Mouse (Mus musculus): Measurements from ENCODE around the gene Gpm6a. TPM values are rescaled to one million over a fixed set of nuclear protein-coding genes. Genes with fewer than 3 reads are reported as not detected.

Gpm6a gene
- total and polyA plus RNA-seq, 3 experiments = not detected

GRCm38 (mm10) chr8:54956787-54957186, 2.1 kb downstream of the Gpm6a start:
- Histone ChIP-seq H3K27me3 (ENCODE audit: control insufficient read depth in 1 of 2, insufficient read depth in 2 of 2, low read length in 2 of 2) (no peaks in the 10 kb centered on the region), H3K4me3 (ENCODE audit: control insufficient read depth in 1 of 2, insufficient read depth in 1 of 2, low read depth in 2 of 2, low read length in 2 of 2) (no peak overlapping the region), H3K79me2 (ENCODE audit: control insufficient read depth, insufficient read depth, low read length, poor library complexity) (no peaks in the 10 kb centered on the region), H3K9ac (ENCODE audit: control insufficient read depth, low read depth, low read length, poor library complexity, severe bottlenecking) (no peak overlapping the region), H3K4me1 (ENCODE audit: control insufficient read depth in 1 of 2, insufficient read depth in 2 of 2, low read length in 2 of 2) (no peaks in the 10 kb centered on the region), H3K36me3 (ENCODE audit: control insufficient read depth in 1 of 2, insufficient read depth in 2 of 2, low read length in 2 of 2) (no peaks in the 10 kb centered on the region), H3K9me3 (replicated peaks; ENCODE audit: insufficient read depth, low read length) (no peaks in the 10 kb centered on the region), H3K27ac (ENCODE audit: control insufficient read depth, low read depth, low read length) (no peak overlapping the region)
- no peak for TF ChIP-seq CHD1 (IDR thresholded peaks at IDR 0.05; ENCODE audit: low read depth, low read length)
- no peak for DNase-seq (ENCODE audit: low read depth, low spot score)

GRCm38 (mm10) chr8:54957506-54957905, 2.9 kb downstream of the Gpm6a start:
- no peak for TF ChIP-seq USF1 (IDR thresholded peaks at IDR 0.05; ENCODE audit: low read depth, low read length)
- TF ChIP-seq CTCF (IDR thresholded peaks at IDR 0.05 in 2 of 3, conservative IDR thresholded peaks at IDR 0.05 in 1 of 3; ENCODE audit: control insufficient read depth in 1 of 3, insufficient read depth in 1 of 3, low read depth in 2 of 3, low read length in 3 of 3, poor library complexity in 1 of 3, severe bottlenecking in 1 of 3) = no peak
- no peak for TF ChIP-seq MXI1 (IDR thresholded peaks at IDR 0.05; ENCODE audit: low read depth, low read length)
- no peak for TF ChIP-seq SMC3 (IDR thresholded peaks at IDR 0.05; ENCODE audit: low read depth, low read length)
- no peak for TF ChIP-seq MYB (IDR thresholded peaks at IDR 0.05; ENCODE audit: low read depth, low read length)
- no peak for TF ChIP-seq TCF12 (IDR thresholded peaks at IDR 0.05; ENCODE audit: low read depth, low read length)
- TF ChIP-seq ETS1 (IDR thresholded peaks at IDR 0.05; ENCODE audit: low read depth, low read length) = no peak
- no peak for TF ChIP-seq CHD1 (IDR thresholded peaks at IDR 0.05; ENCODE audit: low read depth, low read length)
- no peak for TF ChIP-seq JUND (IDR thresholded peaks at IDR 0.05; ENCODE audit: low read depth, low read length)
- TF ChIP-seq POLR2A (IDR thresholded peaks at IDR 0.05; ENCODE audit: control insufficient read depth in 1 of 2, insufficient read depth in 1 of 2, low read depth in 1 of 2, low read length in 2 of 2, poor library complexity in 1 of 2) = no peak
- TF ChIP-seq KAT2A (conservative IDR thresholded peaks at IDR 0.05; ENCODE audit: low read depth, low read length) = no peak
- H3K27ac ChIP-seq (ENCODE audit: control insufficient read depth, low read depth, low read length) = no peak overlapping the region
- H3K4me3 ChIP-seq (ENCODE audit: control insufficient read depth in 1 of 2, insufficient read depth in 1 of 2, low read depth in 2 of 2, low read length in 2 of 2) = no peak overlapping the region
- H3K79me2 ChIP-seq (ENCODE audit: control insufficient read depth, insufficient read depth, low read length, poor library complexity) = no peaks in the 10 kb centered on the region
- no peaks in the 10 kb centered on the region for H3K36me3 ChIP-seq (ENCODE audit: control insufficient read depth in 1 of 2, insufficient read depth in 2 of 2, low read length in 2 of 2)
- H3K9me3 ChIP-seq (replicated peaks; ENCODE audit: insufficient read depth, low read length) = no peaks in the 10 kb centered on the region
- no peak for DNase-seq (ENCODE audit: low read depth, low spot score)
- no peak overlapping the region for H3K9ac ChIP-seq (ENCODE audit: control insufficient read depth, low read depth, low read length, poor library complexity, severe bottlenecking)
- no peaks in the 10 kb centered on the region for H3K27me3 ChIP-seq (ENCODE audit: control insufficient read depth in 1 of 2, insufficient read depth in 2 of 2, low read length in 2 of 2)
- H3K4me1 ChIP-seq (ENCODE audit: control insufficient read depth in 1 of 2, insufficient read depth in 2 of 2, low read length in 2 of 2) = no peaks in the 10 kb centered on the region

GRCm38 (mm10) chr8:54961571-54961970, 6.9 kb downstream of the Gpm6a start:
- no peaks in the 10 kb centered on the region for H3K36me3 ChIP-seq (ENCODE audit: control insufficient read depth in 1 of 2, insufficient read depth in 2 of 2, low read length in 2 of 2)
- no peak overlapping the region for H3K9ac ChIP-seq (ENCODE audit: control insufficient read depth, low read depth, low read length, poor library complexity, severe bottlenecking)
- no peak for DNase-seq (ENCODE audit: low read depth, low spot score)
- H3K27ac ChIP-seq (ENCODE audit: control insufficient read depth, low read depth, low read length) = no peak overlapping the region
- no peaks in the 10 kb centered on the region for H3K9me3 ChIP-seq (replicated peaks; ENCODE audit: insufficient read depth, low read length)
- H3K27me3 ChIP-seq (ENCODE audit: control insufficient read depth in 1 of 2, insufficient read depth in 2 of 2, low read length in 2 of 2) = no peaks in the 10 kb centered on the region
- TF ChIP-seq MAX (IDR thresholded peaks at IDR 0.05; ENCODE audit: low read length) (no peak), MEF2A (IDR thresholded peaks at IDR 0.05; ENCODE audit: extremely low read depth, insufficient replicate concordance, low read depth, low read length, poor library complexity, severe bottlenecking) (no peak), ZC3H11A (IDR thresholded peaks at IDR 0.05; ENCODE audit: low read depth, low read length) (no peak), TCF12 (IDR thresholded peaks at IDR 0.05; ENCODE audit: low read depth, low read length) (no peak), NELFE (IDR thresholded peaks at IDR 0.05; ENCODE audit: low read depth, low read length) (no peak), MAZ (IDR thresholded peaks at IDR 0.05; ENCODE audit: low read depth, low read length) (no peak), NRF1 (IDR thresholded peaks at IDR 0.05; ENCODE audit: insufficient read depth, low read depth, low read length, poor library complexity, severe bottlenecking) (no peak), SMC3 (IDR thresholded peaks at IDR 0.05; ENCODE audit: low read depth, low read length) (no peak), GABPA (IDR thresholded peaks at IDR 0.05; ENCODE audit: low read depth, low read length) (no peak), MYB (IDR thresholded peaks at IDR 0.05; ENCODE audit: low read depth, low read length) (no peak), ZMIZ1 (IDR thresholded peaks at IDR 0.05; ENCODE audit: low read depth, low read length) (no peak), RCOR1 (IDR thresholded peaks at IDR 0.05; ENCODE audit: low read depth, low read length) (no peak), USF2 (IDR thresholded peaks at IDR 0.05; ENCODE audit: borderline replicate concordance in 1 of 2, insufficient read depth in 1 of 2, low read depth in 1 of 2, low read length in 2 of 2) (no peak), CHD1 (IDR thresholded peaks at IDR 0.05; ENCODE audit: low read depth, low read length) (no peak)
- H3K4me3 ChIP-seq (ENCODE audit: control insufficient read depth in 1 of 2, insufficient read depth in 1 of 2, low read depth in 2 of 2, low read length in 2 of 2) = no peak overlapping the region
- no peaks in the 10 kb centered on the region for H3K79me2 ChIP-seq (ENCODE audit: control insufficient read depth, insufficient read depth, low read length, poor library complexity)
- no peaks in the 10 kb centered on the region for H3K4me1 ChIP-seq (ENCODE audit: control insufficient read depth in 1 of 2, insufficient read depth in 2 of 2, low read length in 2 of 2)

All from MEL (cell line).